Mouse (Mus musculus) small intestine, adult 2 months (tissue): Measurements from ENCODE around the gene Lztfl1.

ENCODE experiments used
- CTCF ChIP-seq: fragments of 200-500 bp; IDR thresholded peaks from 2 replicates; pipeline ENCODE4 v1.5.1; 2012; ENCODE audit warnings: low read depth, mild to moderate bottlenecking, control low read depth, inconsistent platforms, low read length, moderate library complexity, mixed read lengths; ENCODE audit not compliant: insufficient replicate concordance, insufficient read length; ENCODE audit errors: extremely low read depth
- POLR2A ChIP-seq: fragments of 200-500 bp; IDR thresholded peaks from 2 replicates; pipeline ENCODE4 v1.6.1; 2012; ENCODE audit warnings: low read depth, mild to moderate bottlenecking, control low read depth, inconsistent platforms, low read length, moderate library complexity

GRCm38 (mm10) chr9:123717186-123718008 is at the start of gene Lztfl1:
- no peak for TF ChIP-seq CTCF
- TF ChIP-seq POLR2A = no peak; the same call in none of the 2 replicates
